Mouse (Mus musculus): ENCODE data around the gene Man1a.

Gene Man1a

GRCm38 (mm10) chr10:54026738-54027427 lies 49.5 kb downstream of the Man1a start:
- in situ Hi-C loops (cut with MboI, MseI), result loop anchor here (25.0 kb wide), 1 partner anchor 390 kb away; the partner anchor contains the start of gene Mcm9

GRCm38 (mm10) chr10:54026101-54026500 lies 50.3 kb downstream of the Man1a start:
- in situ Hi-C loops (cut with MboI, MseI), result loop anchor here (25.0 kb wide), 1 partner anchor 389 kb away; the partner anchor contains the start of gene Mcm9

DNA sequence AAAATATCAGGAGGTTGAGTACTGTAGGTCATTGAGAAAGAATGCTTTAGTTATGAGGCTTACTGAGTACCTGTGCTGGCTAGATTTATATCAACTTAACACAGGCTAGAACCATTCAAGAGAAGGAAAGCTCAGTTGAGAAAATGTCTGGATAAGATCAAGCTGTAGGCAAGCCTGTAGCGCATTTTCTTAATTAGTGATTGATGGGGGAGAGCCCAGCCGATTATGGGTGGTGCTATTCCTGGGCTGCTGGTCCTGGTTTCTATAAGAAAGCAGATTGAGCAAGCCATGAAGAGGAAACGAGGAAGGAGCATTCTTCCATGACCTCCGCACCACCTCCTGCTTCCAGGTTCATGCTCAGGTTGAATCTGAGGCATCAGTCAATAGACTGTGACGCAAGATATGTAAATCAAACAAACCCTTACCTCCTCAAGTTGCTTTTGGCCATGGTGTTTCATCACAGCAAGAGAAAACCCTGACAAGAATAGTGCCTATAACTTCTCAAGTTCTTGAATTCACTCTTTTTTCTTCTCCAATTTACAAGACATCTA lies 58.4 kb downstream of the Man1a start:
- in situ Hi-C loops (cut with MboI, MseI), result loop anchor here (5.0 kb wide), 1 partner anchor 244 kb away; no protein-coding TSS in a partner anchor

DNA sequence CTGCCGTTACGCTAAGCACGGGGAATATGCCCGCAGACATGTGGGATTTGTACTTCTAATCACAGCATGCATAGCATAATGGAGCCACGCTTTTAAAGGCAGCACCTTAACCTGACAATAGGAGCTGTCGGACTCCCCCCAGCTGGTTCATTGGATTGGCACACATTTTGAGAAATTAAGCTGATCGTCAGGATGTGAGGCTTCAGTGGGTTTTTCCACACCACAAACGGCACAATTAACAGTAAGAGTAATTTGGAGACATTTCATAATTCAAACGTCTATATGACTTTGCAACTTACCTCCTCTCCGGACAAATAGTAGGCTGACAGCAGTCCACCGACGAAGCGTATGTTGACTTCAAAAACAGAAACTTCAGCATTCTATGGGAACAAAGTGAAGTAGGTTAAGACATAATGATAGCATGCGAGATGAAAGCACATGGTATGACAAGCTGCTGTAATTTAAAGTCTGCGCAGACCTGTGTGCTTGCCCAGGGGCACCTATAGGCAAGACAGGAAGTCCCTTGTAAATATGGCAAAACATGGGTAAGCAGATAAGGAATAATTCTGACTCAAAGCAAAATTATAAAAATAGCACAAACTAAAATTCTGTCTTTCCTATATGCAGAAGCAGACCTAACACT lies 62.2 kb downstream of the Man1a start:
- in situ Hi-C loops (cut with MboI, MseI), result loop anchor here (5.0 kb wide), 1 partner anchor 58 kb away; no protein-coding TSS in a partner anchor

GRCm38 (mm10) chr10:54013143-54013791 lies 63.1 kb downstream of the Man1a start:
- in situ Hi-C loops (cut with MboI, MseI), result loop anchor here (5.0 kb wide), 1 partner anchor 59 kb away; no protein-coding TSS in a partner anchor

- in situ Hi-C loops (cut with MboI, MseI), result no loop called here
Observed at GRCm38 (mm10) chr10:54009154-54009553, 67.3 kb downstream of the Man1a start.

- in situ Hi-C loops (cut with MboI, MseI), result no loop called here
Observed at GRCm38 (mm10) chr10:54006868-54007267, 69.5 kb downstream of the Man1a start.

GRCm38 (mm10) chr10:54005847-54006246 lies 70.6 kb downstream of the Man1a start:
- in situ Hi-C loops (cut with MboI, MseI), result no loop called here

DNA sequence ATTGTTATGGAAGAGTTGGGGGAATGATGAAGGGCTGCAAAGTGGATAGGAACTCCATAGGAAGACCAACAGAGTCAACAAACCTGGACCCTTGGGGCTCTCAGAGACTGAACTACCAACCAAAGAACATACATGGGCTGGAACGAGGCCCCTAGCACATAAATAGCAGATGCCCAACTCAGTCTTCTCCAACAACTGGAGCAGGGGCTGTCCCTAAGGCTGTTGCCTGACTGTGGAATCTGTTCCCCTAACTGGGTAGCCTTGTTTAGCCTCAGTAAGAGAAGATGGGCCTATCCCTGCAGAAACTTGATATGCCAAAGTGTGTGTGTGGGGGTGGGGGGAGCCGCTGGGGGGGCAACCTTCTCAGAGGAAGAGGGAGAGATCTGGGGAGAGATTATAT lies 73.5 kb downstream of the Man1a start:
- in situ Hi-C loops (cut with MboI, MseI), result no loop called here

- in situ Hi-C loops (cut with MboI, MseI), result no loop called here
Observed at GRCm38 (mm10) chr10:53997301-53997700, 79.1 kb downstream of the Man1a start.

DNA sequence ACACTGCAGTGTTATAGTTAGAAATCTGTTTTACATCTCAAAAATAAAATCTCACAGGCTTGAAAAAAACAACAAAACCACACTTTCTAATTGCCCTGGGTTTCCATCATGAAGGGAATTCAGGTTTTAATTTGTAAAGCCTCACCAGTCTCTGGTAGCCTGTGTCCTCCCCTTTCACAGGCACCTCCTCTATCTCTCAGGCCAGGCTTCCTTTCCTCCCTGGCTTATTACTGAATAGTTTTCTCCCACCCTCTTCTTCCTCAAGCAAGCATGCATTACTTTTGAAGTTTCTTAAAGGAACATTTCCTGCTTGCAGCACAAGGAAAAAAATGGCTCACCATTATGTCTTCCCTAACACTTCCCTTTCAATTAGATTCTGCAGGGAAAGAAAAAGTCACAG lies 80.2 kb downstream of the Man1a start:
- in situ Hi-C loops (cut with MboI, MseI), result no loop called here

- in situ Hi-C loops (cut with MboI, MseI), result no loop called here
Observed at GRCm38 (mm10) chr10:53994591-53994990, 81.8 kb downstream of the Man1a start.

DNA sequence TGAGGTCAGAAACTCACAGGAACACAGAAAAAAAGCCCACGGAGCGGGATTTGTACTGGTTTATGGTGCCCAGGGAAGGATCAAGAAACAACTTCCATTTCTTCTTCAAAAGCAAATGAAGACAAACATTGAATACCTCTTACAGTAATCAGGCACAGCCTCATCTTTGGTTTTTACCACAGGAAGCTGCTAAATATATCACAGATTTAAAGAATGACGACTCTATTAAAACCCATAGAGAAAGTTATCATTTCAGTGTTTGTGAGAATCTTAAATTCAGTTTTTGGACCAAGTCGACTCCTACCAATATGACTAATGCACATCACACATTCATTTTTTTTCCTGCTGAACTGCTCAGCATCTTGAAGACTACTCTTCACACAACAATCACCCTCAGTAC lies 86.0 kb downstream of the Man1a start:
- in situ Hi-C loops (cut with MboI, MseI), result no loop called here

GRCm38 (mm10) chr10:53984894-53985293 lies 91.5 kb downstream of the Man1a start:
- in situ Hi-C loops (cut with MboI, MseI), result no loop called here

DNA sequence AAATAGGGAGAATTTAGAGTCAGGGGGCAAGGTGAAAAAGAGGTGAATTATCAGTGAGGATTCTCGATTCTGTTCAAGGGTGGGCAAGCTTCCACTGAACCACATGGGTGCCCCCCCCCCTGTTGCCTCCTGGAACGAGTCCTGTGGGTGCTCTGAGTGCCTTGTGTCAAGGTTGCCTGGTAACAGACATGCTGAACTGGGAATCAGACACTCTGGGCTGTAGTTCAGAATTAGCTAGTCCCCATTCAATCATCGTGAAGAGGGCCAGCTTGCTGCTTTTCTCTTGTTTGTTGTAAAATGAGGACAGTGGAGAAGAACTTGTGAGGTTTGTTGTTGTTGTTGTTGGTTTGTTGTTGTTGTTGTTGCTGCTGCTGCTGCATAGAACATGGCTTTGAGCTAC lies 92.3 kb downstream of the Man1a start:
- in situ Hi-C loops (cut with MboI, MseI), result no loop called here

DNA sequence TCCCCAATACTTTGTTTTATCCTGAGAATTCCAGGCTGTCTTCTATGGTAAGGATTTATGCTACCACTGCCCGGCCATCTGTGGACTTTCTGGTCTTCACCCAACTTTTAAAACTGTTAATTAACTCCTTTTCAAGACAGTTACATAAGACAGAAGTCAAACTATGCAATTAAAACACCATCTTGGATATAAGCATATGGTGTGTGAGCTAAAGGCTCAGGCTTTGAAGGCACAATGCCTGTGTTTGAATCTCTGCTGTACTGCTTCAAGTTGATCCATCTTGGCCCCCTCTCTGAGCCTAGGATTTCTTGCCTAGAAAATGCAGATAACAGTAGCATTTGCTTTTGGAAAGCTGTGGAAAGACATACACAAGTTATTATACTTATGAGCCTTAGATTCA lies 97.8 kb downstream of the Man1a start:
- in situ Hi-C loops (cut with MboI, MseI), result no loop called here

GRCm38 (mm10) chr10:53974180-53974579 lies 102.2 kb downstream of the Man1a start:
- in situ Hi-C loops (cut with MboI, MseI), result no loop called here

DNA sequence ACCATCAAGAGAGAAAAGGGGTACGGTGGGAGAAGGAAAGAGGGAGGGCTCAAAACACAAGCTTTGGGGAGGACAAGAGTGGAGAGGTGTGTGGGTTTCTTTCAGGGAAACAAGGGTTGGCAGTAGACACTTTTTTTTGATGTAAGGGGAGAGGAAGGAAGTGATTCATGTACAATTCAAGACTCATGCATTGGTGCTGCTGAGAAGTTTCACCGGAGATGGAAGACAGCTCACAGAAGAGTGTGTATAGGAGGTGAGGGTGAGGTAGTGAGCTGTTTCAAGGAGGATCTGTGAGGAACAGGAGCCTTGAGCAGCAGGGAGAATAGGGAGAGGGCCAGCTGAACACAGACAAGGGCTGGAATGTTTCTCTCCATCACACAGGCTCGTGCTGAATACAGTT lies 116.7 kb downstream of the Man1a start:
- in situ Hi-C loops (cut with MboI, MseI), result no loop called here

- in situ Hi-C loops (cut with MboI, MseI), result no loop called here
Observed at GRCm38 (mm10) chr10:53941597-53941996, 134.8 kb downstream of the Man1a start.

DNA sequence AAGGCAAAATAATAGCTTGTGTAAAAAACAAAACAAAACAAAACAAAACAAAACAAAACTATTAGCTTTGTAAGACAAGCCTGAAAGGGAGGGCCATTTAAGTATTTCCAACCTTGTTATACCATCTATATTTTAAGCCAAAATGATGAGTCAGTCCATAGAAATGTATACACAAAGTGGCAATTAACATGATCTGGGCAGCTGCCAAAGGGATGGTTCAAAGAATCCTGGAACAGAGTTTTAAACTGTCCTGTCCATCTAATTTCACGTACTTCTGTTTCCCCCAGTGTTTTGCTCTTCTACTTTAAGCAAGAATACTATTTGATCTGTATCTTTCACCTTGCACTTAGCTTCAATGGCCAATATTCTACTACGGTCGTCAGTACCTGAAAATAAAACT lies 138.2 kb downstream of the Man1a start:
- in situ Hi-C loops (cut with MboI, MseI), result no loop called here

- in situ Hi-C loops (cut with MboI, MseI), result no loop called here
Observed at GRCm38 (mm10) chr10:53936078-53936477, 140.3 kb downstream of the Man1a start.
